Mouse (Mus musculus): Measurements from ENCODE around the gene C130032M10Rik.
A peak's percentile ranks its signal among the peaks of the same experiment; 100 is the strongest.
"Not testable (repeated sequence)": the region's sequence is repeated elsewhere in the genome, so short reads cannot be mapped to it uniquely, and the experiment has no call there.

Gene C130032M10Rik

DNA sequence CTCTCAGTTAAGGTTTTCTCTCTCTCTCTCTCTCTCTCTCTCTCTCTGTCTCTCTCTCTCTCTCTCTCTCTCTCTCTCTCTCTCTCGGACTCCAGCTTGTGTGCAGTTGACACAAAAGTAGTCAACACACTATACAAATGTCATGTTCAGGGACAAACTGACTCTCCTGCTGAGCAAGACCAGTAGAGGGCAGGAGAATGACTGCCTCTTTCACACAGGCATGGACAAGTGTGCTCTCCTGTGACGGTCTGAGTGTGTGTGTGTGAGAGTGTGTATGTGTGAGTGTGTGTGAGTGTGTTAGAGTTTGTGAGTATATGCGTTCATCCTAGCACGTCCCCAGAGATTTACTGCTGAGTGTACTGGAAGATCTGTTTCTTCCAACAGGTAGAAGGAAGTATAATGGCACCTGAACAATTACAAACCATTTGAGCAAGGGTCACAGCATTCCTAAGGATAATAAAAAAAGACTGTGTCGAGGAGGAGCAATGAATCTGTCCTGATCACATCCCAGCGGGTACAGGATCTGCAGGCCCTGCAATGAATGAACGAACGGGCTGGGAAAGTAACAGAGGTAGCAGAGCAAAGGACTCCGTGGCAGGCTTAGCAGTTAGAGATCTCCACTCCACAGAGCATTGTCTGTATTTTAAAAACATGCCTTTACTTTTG, 3.4 kb downstream of the C130032M10Rik start:
- no peak for DNase-seq (ENCODE audit: low spot score in 2 of 2)

GRCm38 (mm10) chr9:114520529-114520928, 5.0 kb downstream of the C130032M10Rik start:
- DNase-seq (ENCODE audit: low spot score in 2 of 2): not testable (repeated sequence)

DNA sequence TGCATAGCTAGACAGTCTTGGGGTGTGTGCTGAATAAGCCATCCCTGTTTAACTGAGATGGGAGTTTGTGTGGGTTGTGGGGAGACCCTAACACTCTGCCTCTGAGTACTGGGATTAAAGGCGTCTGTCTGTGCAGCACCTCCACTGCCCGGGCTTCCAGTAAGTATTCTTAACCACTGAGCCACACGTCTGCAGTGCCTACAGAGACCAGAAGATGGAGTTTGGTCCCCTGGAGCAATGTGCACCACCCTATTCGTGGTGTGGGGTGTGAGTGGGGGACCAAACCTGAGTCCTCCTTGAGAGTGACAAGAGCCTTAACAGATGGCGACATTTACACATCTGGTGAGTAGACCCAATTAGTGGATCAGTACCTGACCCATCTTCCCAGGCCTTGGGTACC, 6.5 kb downstream of the C130032M10Rik start:
- DNase-seq (ENCODE audit: low spot score in 2 of 2): no peak

GRCm38 (mm10) chr9:114522501-114522900, 7.0 kb downstream of the C130032M10Rik start:
- DNase-seq (ENCODE audit: low spot score in 2 of 2): no peak

GRCm38 (mm10) chr9:114525073-114525633, 9.7 kb downstream of the C130032M10Rik start:
- no peak for DNase-seq (ENCODE audit: low spot score in 2 of 2)

- DNase-seq (ENCODE audit: low spot score in 2 of 2): no peak
These were observed 10.4 kb downstream of the C130032M10Rik start for GRCm38 (mm10) chr9:114525891-114526290.

- no peak for DNase-seq (ENCODE audit: low spot score in 2 of 2)
These were observed 11.1 kb downstream of the C130032M10Rik start for GRCm38 (mm10) chr9:114526581-114526980.

GRCm38 (mm10) chr9:114527085-114527484, 11.6 kb downstream of the C130032M10Rik start:
- peak in 1 of 2 experiments; percentile 49 for DNase-seq (ENCODE audit: low spot score in 2 of 2)

DNA sequence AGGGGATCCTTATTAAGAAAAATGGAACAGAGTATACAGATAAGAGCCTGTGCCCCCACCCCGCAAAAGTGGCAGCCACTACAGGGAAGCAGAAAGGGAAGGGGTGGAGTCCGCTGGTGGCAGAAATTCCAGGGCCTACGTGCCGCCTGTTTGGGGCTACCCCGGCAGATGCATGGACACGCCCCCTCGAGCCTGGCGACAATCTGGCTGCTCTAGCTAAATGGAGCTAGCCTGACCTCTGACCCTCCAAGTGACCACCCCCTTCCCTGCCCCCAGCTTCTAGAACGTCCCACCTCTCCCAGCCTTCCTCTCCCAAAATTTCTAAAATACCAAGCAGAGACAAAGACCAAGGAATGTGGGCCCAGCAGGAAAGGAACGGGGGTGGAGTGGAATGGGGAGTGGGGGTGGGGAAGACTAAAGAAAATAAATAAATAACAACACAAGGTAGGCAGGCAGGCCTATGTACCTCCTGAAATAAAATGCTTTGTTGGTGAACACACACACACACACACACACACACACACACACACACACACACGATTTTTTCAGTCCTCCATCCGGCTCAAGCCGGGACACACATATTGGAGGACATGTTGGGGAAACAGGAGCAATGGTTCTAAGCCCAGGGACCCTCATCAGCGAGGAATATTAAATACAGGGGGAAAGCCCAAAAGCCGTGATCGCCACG, 12.6 kb downstream of the C130032M10Rik start:
- no peak for DNase-seq (ENCODE audit: low spot score in 2 of 2)

- no peak for DNase-seq (ENCODE audit: low spot score in 2 of 2)
These were observed 13.2 kb downstream of the C130032M10Rik start for GRCm38 (mm10) chr9:114528680-114529048.

GRCm38 (mm10) chr9:114531276-114531675, 15.8 kb downstream of the C130032M10Rik start:
- DNase-seq (ENCODE audit: low spot score in 2 of 2): no peak

- no peak for DNase-seq (ENCODE audit: low spot score in 2 of 2)
These were observed 18.4 kb downstream of the C130032M10Rik start for GRCm38 (mm10) chr9:114533848-114534247.

DNA sequence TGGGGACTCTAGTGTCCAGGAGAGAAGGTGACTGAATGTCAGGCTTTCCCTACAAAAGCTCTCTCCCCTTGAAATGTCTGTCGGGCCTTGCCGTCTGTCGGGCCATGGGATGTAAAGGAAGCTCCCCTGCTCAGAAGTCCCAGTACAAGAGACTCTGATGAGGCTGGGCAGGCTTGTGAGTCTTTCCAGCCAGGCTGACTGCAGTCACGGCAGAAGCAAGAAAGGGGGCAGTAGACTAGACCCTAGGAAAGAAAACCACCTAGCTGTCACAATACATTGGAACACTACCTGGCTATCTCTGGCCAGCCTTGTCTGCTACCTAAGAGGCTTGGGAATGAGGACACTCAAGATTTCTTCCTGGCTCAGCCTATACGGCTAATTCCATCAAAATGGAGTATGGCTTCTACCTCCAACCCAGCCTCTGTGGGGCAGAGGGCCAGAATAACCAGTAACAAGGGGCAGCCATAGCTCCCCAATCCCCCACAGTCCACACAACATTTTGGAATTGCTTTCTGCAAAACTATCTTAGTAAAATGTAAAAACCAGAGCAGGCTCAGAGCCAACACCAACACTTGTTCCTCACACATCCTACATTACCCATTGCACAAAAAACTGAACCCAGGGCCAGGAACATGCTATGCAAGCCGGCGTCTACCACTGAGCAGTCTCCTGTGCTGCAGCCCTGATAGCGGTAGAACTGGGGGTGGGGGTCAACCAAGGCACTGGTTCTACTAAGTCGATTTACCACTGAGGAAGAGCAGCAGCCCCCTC, 19.4 kb downstream of the C130032M10Rik start:
- no peak for DNase-seq (ENCODE audit: low spot score in 2 of 2)

- no peak for DNase-seq (ENCODE audit: low spot score in 2 of 2)
These were observed 21.1 kb downstream of the C130032M10Rik start for GRCm38 (mm10) chr9:114536628-114537027.

DNA sequence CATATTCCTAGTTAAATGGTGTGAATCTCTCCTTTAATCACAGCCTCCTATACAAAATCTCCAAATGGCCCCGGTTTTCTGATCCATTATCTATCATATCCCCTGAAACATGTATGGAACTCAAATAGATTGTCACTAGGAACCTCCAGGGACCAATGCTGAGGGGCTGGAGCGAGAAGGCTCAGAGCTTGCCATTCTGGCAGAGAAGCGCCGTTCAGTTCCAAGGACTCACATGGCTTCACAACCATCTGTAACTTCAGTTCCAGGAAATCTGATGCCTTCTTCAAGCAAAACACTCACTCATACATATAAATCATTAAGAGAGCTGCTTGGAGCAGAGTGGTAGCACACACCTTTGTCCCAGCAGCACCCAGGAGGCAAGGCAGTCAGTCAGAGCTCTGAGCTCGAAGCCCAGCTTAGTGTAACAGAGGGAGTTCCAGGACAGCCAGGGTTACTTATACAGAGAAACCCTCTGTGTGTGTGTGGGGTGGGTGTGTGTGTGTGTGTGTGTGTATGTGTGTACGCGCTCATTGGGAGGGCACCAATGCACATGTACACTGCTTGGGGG, 23.6 kb downstream of the C130032M10Rik start:
- no peak for DNase-seq (ENCODE audit: low spot score in 2 of 2)

DNA sequence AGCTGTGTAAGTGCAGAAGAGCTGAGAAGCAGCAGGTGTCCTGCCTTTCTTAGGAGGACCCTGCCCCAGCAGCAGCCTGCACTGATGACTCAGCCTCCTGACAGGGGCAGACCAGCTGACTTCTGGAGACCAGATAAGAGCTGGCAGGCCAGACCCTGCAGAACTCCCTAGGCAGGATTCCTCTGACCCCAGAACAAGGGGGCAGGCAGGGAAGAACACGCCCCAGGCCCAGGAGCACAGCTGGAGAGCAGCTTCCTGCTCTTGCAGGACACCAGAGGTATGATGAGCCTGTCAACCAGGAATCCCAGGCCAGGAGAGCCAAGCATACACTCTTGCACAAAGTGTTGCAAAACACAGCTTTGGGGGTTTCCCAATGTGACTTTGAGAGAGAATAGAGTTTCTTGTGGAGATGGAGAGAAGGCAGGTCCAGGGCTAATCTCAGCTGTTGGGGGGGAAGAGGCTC, 25.8 kb downstream of the C130032M10Rik start:
- no peak for DNase-seq (ENCODE audit: low spot score in 2 of 2)

GRCm38 (mm10) chr9:114543882-114544753, 28.6 kb downstream of the C130032M10Rik start:
- DNase-seq (ENCODE audit: low spot score in 2 of 2): no peak

- no peak for DNase-seq (ENCODE audit: low spot score in 2 of 2)
These were observed 29.4 kb downstream of the C130032M10Rik start for GRCm38 (mm10) chr9:114544754-114545393.

DNA sequence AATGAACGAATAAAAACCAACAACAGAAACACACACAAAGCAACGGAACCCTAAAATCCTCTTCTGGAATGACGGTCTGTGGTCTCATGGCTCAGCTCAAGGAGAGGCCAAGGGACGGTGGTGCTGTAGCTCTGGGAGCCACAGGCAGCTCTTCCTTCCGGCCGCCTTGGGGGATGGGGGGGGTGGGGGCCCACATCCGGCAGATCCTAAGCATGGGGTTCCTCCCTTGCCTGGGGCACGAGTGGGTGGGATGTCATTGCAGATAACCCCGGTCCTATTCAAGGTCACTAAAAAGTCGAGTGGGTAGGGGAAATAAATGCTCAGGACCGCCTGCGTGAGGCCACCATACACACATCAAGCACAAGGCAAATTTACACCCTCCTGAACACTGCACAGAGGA, 31.3 kb downstream of the C130032M10Rik start:
- DNase-seq (ENCODE audit: low spot score in 2 of 2): no peak

DNA sequence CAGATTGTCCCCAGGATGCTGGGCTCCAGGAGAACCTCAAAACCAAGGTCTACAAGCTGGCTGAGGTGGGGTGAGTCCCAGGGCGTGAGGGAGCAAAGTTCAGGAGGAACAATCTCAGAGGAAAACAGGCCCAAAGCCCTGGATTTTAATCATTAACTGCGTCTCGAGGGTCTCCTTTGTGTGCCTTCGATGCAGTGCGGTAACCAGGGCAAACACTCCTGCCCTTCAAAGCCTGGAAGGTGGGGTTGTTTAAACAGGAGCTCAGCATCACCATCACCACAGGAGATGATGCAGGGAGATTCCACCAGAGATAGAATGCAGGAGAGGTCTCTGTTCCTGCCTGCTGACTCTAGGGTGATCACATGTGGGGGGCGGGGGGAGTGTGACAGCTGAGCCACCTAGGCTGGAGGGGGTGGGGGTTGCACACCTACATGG, 32.2 kb downstream of the C130032M10Rik start:
- no peak for DNase-seq (ENCODE audit: low spot score in 2 of 2)

Measured in urinary bladder, postnatal 4 days (tissue).